Mouse (Mus musculus) neural tube, embryonic 13.5 days (tissue): ENCODE data around the gene Bglap. TPM values are rescaled to one million over a fixed set of nuclear protein-coding genes. Genes with fewer than 3 reads are reported as not detected.
A peak's percentile ranks its signal among the peaks of the same experiment; 100 is the strongest.
"Not testable (repeated sequence)": the region's sequence is repeated elsewhere in the genome, so short reads cannot be mapped to it uniquely, and the experiment has no call there.

ENCODE experiments used
- ATAC-seq: fragments of 200-750 bp; cut with Nextera tagmentation; 2 replicates; pipeline ENCODE4 v1.8.0; 2017; ENCODE audit warnings: low read depth, mild to moderate bottlenecking, moderate TSS enrichment, moderate library complexity
- H3K27ac ChIP-seq: fragments of 300-500 bp; sonication (generic); replicated peaks from 2 replicates; pipeline ENCODE4 v1.5.1; 2015; ENCODE audit warnings: moderate library complexity, mild to moderate bottlenecking, inconsistent platforms
- H3K27me3 ChIP-seq: fragments of 300-500 bp; sonication (generic); 2 replicates; pipeline ENCODE4 v1.6.1; 2015; ENCODE audit warnings: mild to moderate bottlenecking, inconsistent platforms
- H3K36me3 ChIP-seq: fragments of 300-500 bp; sonication (generic); 2 replicates; pipeline ENCODE4 v1.6.1; 2015; ENCODE audit warnings: mild to moderate bottlenecking, inconsistent platforms
- H3K4me1 ChIP-seq: fragments of 300-500 bp; sonication (generic); replicated peaks from 2 replicates; pipeline ENCODE4 v1.6.1; 2015; ENCODE audit warnings: inconsistent platforms
- H3K4me2 ChIP-seq: fragments of 300-500 bp; sonication (generic); 2 replicates; pipeline ENCODE4 v1.6.1; 2015; ENCODE audit warnings: inconsistent platforms, mild to moderate bottlenecking, moderate library complexity
- H3K4me3 ChIP-seq: fragments of 300-500 bp; sonication (generic); 2 replicates; pipeline ENCODE4 v1.5.1; 2015; ENCODE audit warnings: mild to moderate bottlenecking, inconsistent platforms
- H3K9ac ChIP-seq: fragments of 300-500 bp; sonication (generic); 2 replicates; pipeline ENCODE4 v1.6.1; 2015; ENCODE audit warnings: moderate library complexity, mild to moderate bottlenecking, inconsistent platforms
- H3K9me3 ChIP-seq: fragments of 300-500 bp; sonication (generic); 2 replicates; pipeline ENCODE4 v1.6.1; 2016; ENCODE audit warnings: inconsistent platforms
- WGBS: fragments of 180-500 bp; shearing (Covaris S2); methylation state at CpG from one replicate; pipeline ENCODE4 v1.1.7; 2015; 5-methylcytosine and 5-hydroxymethylcytosine counted together
- polyA plus RNA-seq: library from polyadenylated mRNA; unstranded; fragments of >200 nt; fragmentation: Nextera tagmentation; extraction: Ambion mirVana; gene quantifications from 2 replicates; pipeline ENCODE4 v1.2.1, GENCODE M21; 2015

Gene Bglap
- polyA plus RNA-seq, 1 experiment from 2014 or later, result not detected

GRCm38 (mm10) chr3:88410645-88411031, 26.4 kb upstream of the Bglap start:
- H3K4me2 ChIP-seq, result peak overlapping the region; percentile 69
- no peaks in the 10 kb centered on the region for H3K9me3 ChIP-seq
- peaks cover 46% of the 10 kb centered on the region for H3K36me3 ChIP-seq
- H3K9ac ChIP-seq, result peak overlapping the region; percentile 86
- peak overlapping the region; percentile 63 for H3K4me3 ChIP-seq
- H3K27ac ChIP-seq, result peak overlapping the region; percentile 90
- H3K27me3 ChIP-seq, result no peaks in the 10 kb centered on the region
- WGBS, result 26% methylated on average over 7 of the region's 7 CpGs
- peaks cover 27% of the 10 kb centered on the region for H3K4me1 ChIP-seq
- no peak for ATAC-seq

- Histone ChIP-seq H3K9ac (peak within 1 kb of the TSS; percentile 86), H3K4me1 (peaks cover 27% of the 10 kb centered on the region), H3K4me2 (peak within 1 kb of the TSS; percentile 69), H3K4me3 (peak within 1 kb of the TSS; percentile 63), H3K27me3 (no peaks in the 10 kb centered on the region), H3K9me3 (no peaks in the 10 kb centered on the region), H3K36me3 (peaks cover 40% of the 10 kb centered on the region), H3K27ac (peak within 1 kb of the TSS; percentile 90)
- WGBS, result under 1% methylated on average over 54 of the region's 54 CpGs
- ATAC-seq, result peak; percentile 91
Measured at GRCm38 (mm10) chr3:88409741-88410644, 25.7 kb upstream of the Bglap start, which contains the start of gene Pmf1. Gene Pmf1, minus strand, starts transcription at chr3:88410331.

- Histone ChIP-seq H3K4me1 (peaks cover 27% of the 10 kb centered on the region), H3K4me2 (peak overlapping the region; percentile 69), H3K27me3 (no peaks in the 10 kb centered on the region), H3K36me3 (peaks cover 31% of the 10 kb centered on the region), H3K9ac (peak overlapping the region; percentile 86; the same call in 1 of the 2 replicates), H3K4me3 (peak overlapping the region; percentile 63; the same call in 1 of the 2 replicates), H3K27ac (0 out of 2 replicates have a peak overlapping the region, but pooled peaks have one; percentile 90), H3K9me3 (no peaks in the 10 kb centered on the region)
- no peak for ATAC-seq
- WGBS, result 73% methylated on average over 5 of the region's 5 CpGs
Measured at GRCm38 (mm10) chr3:88408953-88409352, 24.7 kb upstream of the Bglap start.

- ATAC-seq, result no peak
- Histone ChIP-seq H3K9me3 (no peaks in the 10 kb centered on the region), H3K4me2 (no peak overlapping the region), H3K36me3 (peaks cover 19% of the 10 kb centered on the region), H3K4me1 (peaks cover 27% of the 10 kb centered on the region), H3K9ac (no peak overlapping the region), H3K4me3 (no peak overlapping the region), H3K27ac (no peak overlapping the region), H3K27me3 (no peaks in the 10 kb centered on the region)
- 61% methylated on average over 7 of the region's 7 CpGs for WGBS
Measured at GRCm38 (mm10) chr3:88407529-88407928, 23.3 kb upstream of the Bglap start.

- Histone ChIP-seq H3K4me3 (no peak overlapping the region), H3K27ac (no peak overlapping the region), H3K9me3 (no peaks in the 10 kb centered on the region), H3K27me3 (no peaks in the 10 kb centered on the region), H3K36me3 (peaks cover 15% of the 10 kb centered on the region), H3K9ac (no peak overlapping the region), H3K4me1 (peaks cover 27% of the 10 kb centered on the region), H3K4me2 (no peak overlapping the region)
- WGBS, result 0% methylated on average over 2 of the region's 2 CpGs
- ATAC-seq, result 0 out of 2 replicates have a peak, but pooled peaks have one; percentile 16
Measured at GRCm38 (mm10) chr3:88407090-88407489, 22.8 kb upstream of the Bglap start.

GRCm38 (mm10) chr3:88403522-88404230, 19.4 kb upstream of the Bglap start:
- H3K4me3 ChIP-seq, result no peak overlapping the region
- no peak for ATAC-seq
- H3K4me2 ChIP-seq, result no peak overlapping the region
- no peaks in the 10 kb centered on the region for H3K27me3 ChIP-seq
- peaks cover 7% of the 10 kb centered on the region for H3K36me3 ChIP-seq
- no peak overlapping the region for H3K27ac ChIP-seq
- H3K4me1 ChIP-seq, result peaks cover 8% of the 10 kb centered on the region
- H3K9me3 ChIP-seq, result no peaks in the 10 kb centered on the region
- H3K9ac ChIP-seq, result no peak overlapping the region
- WGBS, result 92% methylated on average over 10 of the region's 10 CpGs

- WGBS, result 73% methylated on average over 2 of the region's 2 CpGs
- Histone ChIP-seq H3K9me3 (no peaks in the 10 kb centered on the region), H3K4me3 (no peak overlapping the region), H3K27me3 (no peaks in the 10 kb centered on the region), H3K36me3 (peaks cover 4% of the 10 kb centered on the region; the same call in 1 of the 2 replicates), H3K9ac (no peak overlapping the region), H3K4me1 (no peaks in the 10 kb centered on the region), H3K27ac (no peak overlapping the region), H3K4me2 (no peak overlapping the region)
- ATAC-seq, result no peak
Measured at GRCm38 (mm10) chr3:88398666-88399065, 14.4 kb upstream of the Bglap start.

GRCm38 (mm10) chr3:88395742-88396141, 11.5 kb upstream of the Bglap start:
- WGBS, result 90% methylated on average over 8 of the region's 8 CpGs
- H3K9ac ChIP-seq, result no peak overlapping the region
- peaks cover 4% of the 10 kb centered on the region; the same call in 1 of the 2 replicates for H3K36me3 ChIP-seq
- no peaks in the 10 kb centered on the region for H3K27me3 ChIP-seq
- H3K4me1 ChIP-seq, result no peaks in the 10 kb centered on the region
- no peak overlapping the region for H3K4me2 ChIP-seq
- no peak for ATAC-seq
- H3K4me3 ChIP-seq, result no peak overlapping the region
- H3K27ac ChIP-seq, result no peak overlapping the region
- no peaks in the 10 kb centered on the region for H3K9me3 ChIP-seq

- no peak overlapping the region for H3K27ac ChIP-seq
- H3K9me3 ChIP-seq, result no peaks in the 10 kb centered on the region
- H3K36me3 ChIP-seq, result peaks cover 6% of the 10 kb centered on the region; the same call in 1 of the 2 replicates
- no peaks in the 10 kb centered on the region for H3K4me1 ChIP-seq
- H3K9ac ChIP-seq, result no peak overlapping the region
- no peak overlapping the region for H3K4me2 ChIP-seq
- no peak overlapping the region for H3K4me3 ChIP-seq
- H3K27me3 ChIP-seq, result no peaks in the 10 kb centered on the region
- WGBS, result 93% methylated on average over 6 of the region's 6 CpGs
- ATAC-seq, result no peak
Measured at GRCm38 (mm10) chr3:88395288-88395687, 11.0 kb upstream of the Bglap start.

GRCm38 (mm10) chr3:88393776-88394375, 9.6 kb upstream of the Bglap start:
- Histone ChIP-seq H3K9ac (0 out of 2 replicates have a peak overlapping the region, but pooled peaks have one; percentile 49), H3K9me3 (no peaks in the 10 kb centered on the region), H3K27me3 (no peaks in the 10 kb centered on the region), H3K4me2 (no peak overlapping the region), H3K4me3 (no peak overlapping the region), H3K4me1 (no peaks in the 10 kb centered on the region), H3K36me3 (peaks cover 9% of the 10 kb centered on the region; the same call in 1 of the 2 replicates), H3K27ac (no peak overlapping the region)
- no peak for ATAC-seq
- WGBS, result 88% methylated on average over 9 of the region's 9 CpGs

- not testable (repeated sequence) for H3K27ac ChIP-seq, H3K4me1 ChIP-seq, H3K9ac ChIP-seq, H3K27me3 ChIP-seq, H3K36me3 ChIP-seq, H3K9me3 ChIP-seq, H3K4me3 ChIP-seq
- peak; percentile 30; the same call in 1 of the 2 replicates for ATAC-seq
- peak overlapping the region; percentile 50 for H3K4me2 ChIP-seq
- WGBS, result 36% methylated on average over 3 of the region's 7 CpGs
Measured at GRCm38 (mm10) chr3:88382383-88382782, 1.9 kb downstream of the Bglap start.
